Mouse (Mus musculus): ENCODE measurements around the gene Tcea3. TPM values are rescaled to one million over a fixed set of nuclear protein-coding genes. Genes with fewer than 3 reads are reported as not detected.

The Tcea3 gene
- total RNA-seq, 2 experiments from 2014 or later, result 55.2 to 56.7 TPM

GRCm38 (mm10) chr4:136282621-136283480 is 35.3 kb downstream of the Tcea3 start:
- DNase-seq, result peak; percentile 51

- DNase-seq, result no peak
Observed at GRCm38 (mm10) chr4:136283783-136284182, 36.3 kb downstream of the Tcea3 start.

- peak; percentile 96 for DNase-seq
Observed at GRCm38 (mm10) chr4:136284455-136284854, 36.9 kb downstream of the Tcea3 start, which contains the start of gene Zfp46. Gene Zfp46 (plus strand): TSS chr4:136284683.

GRCm38 (mm10) chr4:136284891-136285290 is 37.4 kb downstream of the Tcea3 start:
- no peak for DNase-seq

GRCm38 (mm10) chr4:136285348-136285810 is 37.9 kb downstream of the Tcea3 start:
- DNase-seq, result peak; percentile 94

GRCm38 (mm10) chr4:136285811-136286371 is 38.4 kb downstream of the Tcea3 start:
- DNase-seq, result peak; percentile 96

- DNase-seq, result no peak
Observed at GRCm38 (mm10) chr4:136289918-136290780, 42.6 kb downstream of the Tcea3 start.

- DNase-seq, result no peak
Observed at GRCm38 (mm10) chr4:136290781-136291595, 43.5 kb downstream of the Tcea3 start.

GRCm38 (mm10) chr4:136291692-136292091 is 44.2 kb downstream of the Tcea3 start:
- DNase-seq, result no peak

- no peak for DNase-seq
Observed at GRCm38 (mm10) chr4:136295941-136296340, 48.4 kb downstream of the Tcea3 start.

GRCm38 (mm10) chr4:136302462-136302861 is 54.9 kb downstream of the Tcea3 start:
- no peak for DNase-seq

- DNase-seq, result peak; percentile 44
Observed at GRCm38 (mm10) chr4:136304181-136304580, 56.7 kb downstream of the Tcea3 start.

- DNase-seq, result no peak
Observed at GRCm38 (mm10) chr4:136308355-136308754, 60.8 kb downstream of the Tcea3 start.

- DNase-seq, result peak; percentile 55
Observed at GRCm38 (mm10) chr4:136309780-136310179, 62.3 kb downstream of the Tcea3 start.

- peak; percentile 100 for DNase-seq
Observed at GRCm38 (mm10) chr4:136310229-136311041, 62.9 kb downstream of the Tcea3 start, which contains the start of gene Hnrnpr. Gene Hnrnpr (plus strand): TSS chr4:136310942.

GRCm38 (mm10) chr4:136311042-136311999 is 63.8 kb downstream of the Tcea3 start:
- peak; percentile 65 for DNase-seq

GRCm38 (mm10) chr4:136312616-136313015 is 65.1 kb downstream of the Tcea3 start:
- DNase-seq, result no peak

GRCm38 (mm10) chr4:136317667-136318066 is 70.1 kb downstream of the Tcea3 start:
- DNase-seq, result no peak

GRCm38 (mm10) chr4:136320016-136320415 is 72.5 kb downstream of the Tcea3 start:
- no peak for DNase-seq

GRCm38 (mm10) chr4:136324226-136324625 is 76.7 kb downstream of the Tcea3 start:
- peak; percentile 29 for DNase-seq
